Mouse (Mus musculus): ENCODE measurements at regions not wholly inside any gene's neighbourhood (a gene's known extent, or its start where the extent isn't known, plus 50 kb on each side); places are given as distances from the start of the nearest gene placed in this dataset.

DNA sequence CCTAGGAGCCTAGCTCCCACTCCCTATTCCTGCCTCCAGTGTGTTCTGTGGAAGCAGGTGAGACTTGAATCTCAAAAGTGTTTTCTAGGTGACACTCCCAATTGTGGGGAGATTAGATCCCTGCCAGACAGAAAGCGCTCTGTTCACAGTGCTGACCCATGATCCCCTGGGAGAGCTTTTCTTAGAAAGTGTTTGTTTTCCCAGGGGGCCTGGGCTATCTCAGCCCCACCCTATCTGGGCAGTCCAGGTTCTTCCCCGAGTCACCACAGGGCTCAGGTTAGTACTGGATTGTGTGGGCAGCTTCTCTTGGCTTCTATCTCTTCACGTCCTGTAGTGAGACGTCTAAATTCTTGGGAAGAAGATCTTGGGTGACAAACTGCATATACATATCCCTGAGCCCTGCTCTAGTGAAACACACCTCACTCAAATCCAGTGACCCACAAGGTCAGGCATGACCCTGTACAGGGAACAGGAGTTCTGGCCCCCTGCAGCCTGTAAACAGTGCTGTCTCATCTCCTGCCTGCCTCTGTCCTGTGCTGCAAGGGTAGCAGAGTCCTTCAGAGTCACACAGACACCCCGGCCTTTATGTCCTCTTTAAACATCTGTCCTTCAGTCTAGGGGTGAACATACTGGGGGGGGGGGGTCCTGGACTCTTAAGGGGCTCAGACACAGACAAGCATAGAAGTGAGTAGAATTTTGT, 76.4 kb downstream of the Rassf10 start:
- TF ChIP-seq CTCF (IDR thresholded peaks at IDR 0.05; ENCODE audit: borderline replicate concordance, extremely low read depth, insufficient read depth, insufficient read length), result no peak
- no peak for TF ChIP-seq POLR2A (IDR thresholded peaks at IDR 0.05; ENCODE audit: borderline replicate concordance, extremely low read depth, insufficient read depth, insufficient read length, poor library complexity, severe bottlenecking)

All from brain, embryonic 14.5 days (tissue).